In the genomic region with DNA sequence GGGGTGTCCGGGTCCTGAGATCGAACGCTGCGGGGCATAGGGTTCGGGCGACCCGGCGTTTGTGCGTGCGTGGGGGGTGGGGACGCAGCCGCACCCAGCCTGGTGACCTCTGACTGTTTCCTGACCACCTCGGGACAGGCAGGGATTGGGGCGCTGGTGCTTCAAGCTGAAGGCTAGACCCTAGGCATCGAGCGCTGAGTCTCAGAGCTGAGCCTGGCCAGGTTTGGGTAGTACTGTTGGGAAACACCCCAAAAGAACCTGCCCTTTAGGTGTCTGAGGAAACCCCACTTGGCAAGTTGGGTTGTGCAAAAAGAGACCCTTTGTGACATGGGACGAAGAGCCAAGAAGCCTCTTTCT, we compare ENCODE assay signal across 7 mouse cellular contexts. TPM values are rescaled to one million over a fixed set of nuclear protein-coding genes. Genes with fewer than 3 reads are reported as not detected.
DNase-seq lines count a peak whose midpoint lies in the region; ATAC-seq lines count a peak whose summit lies in the region.

A gene (minus strand): TSS at position 38 of the 357 bp plus-strand sequence.

- peaks cover 24% of the 10 kb centered on the region for H3K4me1 ChIP-seq in lung, embryonic 15.5 days
- peaks cover 22% of the 10 kb centered on the region for H3K4me1 ChIP-seq in forebrain, embryonic 12.5 days
- H3K4me1 ChIP-seq in neural tube, embryonic 14.5 days (ENCODE audit: control insufficient read depth, insufficient read depth, low read length) = peaks cover 14% of the 10 kb centered on the region; the same call in 1 of the 2 replicates

- H3K4me3 ChIP-seq in lung, embryonic 15.5 days = peak within 1 kb of the TSS; percentile 65
- H3K4me3 ChIP-seq in forebrain, embryonic 12.5 days (replicated peaks) = peak within 1 kb of the TSS; percentile 73
- H3K4me3 ChIP-seq in neural tube, embryonic 14.5 days (ENCODE audit: low read depth, low read length) = peak within 1 kb of the TSS; percentile 52

- peak within 1 kb of the TSS; percentile 70 for H3K27ac ChIP-seq in lung, embryonic 15.5 days
- H3K27ac ChIP-seq in forebrain, embryonic 12.5 days = peak within 1 kb of the TSS; percentile 69
- peak within 1 kb of the TSS; percentile 79 for H3K27ac ChIP-seq in neural tube, embryonic 14.5 days (ENCODE audit: low read depth, low read length)

- H3K4me2 ChIP-seq in lung, embryonic 15.5 days = peak within 1 kb of the TSS; percentile 99
- H3K4me2 ChIP-seq in forebrain, embryonic 12.5 days = peak within 1 kb of the TSS; percentile 85
- H3K4me2 ChIP-seq in neural tube, embryonic 14.5 days (ENCODE audit: low read depth, low read length) = peak within 1 kb of the TSS; percentile 70

- DNase-seq in lung, postnatal 4 days = no peak
- DNase-seq in left cerebral cortex, postnatal 10 days (ENCODE audit: extremely low spot score in 1 of 2, low spot score in 2 of 2) = no peak
- DNase-seq in urinary bladder, postnatal 14 days (ENCODE audit: low spot score) = no peak
- no peak for DNase-seq in right cerebral cortex, postnatal 14 days

- peak within 1 kb of the TSS; percentile 69 for H3K9ac ChIP-seq in lung, embryonic 15.5 days
- peak within 1 kb of the TSS; percentile 82 for H3K9ac ChIP-seq in forebrain, embryonic 12.5 days
- H3K9ac ChIP-seq in neural tube, embryonic 14.5 days (replicated peaks; ENCODE audit: low read depth, low read length) = peak within 1 kb of the TSS; percentile 85

- no peaks in the 10 kb centered on the region for H3K27me3 ChIP-seq in lung, embryonic 15.5 days
- peaks cover 19% of the 10 kb centered on the region; the same call in 1 of the 2 replicates for H3K27me3 ChIP-seq in forebrain, embryonic 12.5 days
- H3K27me3 ChIP-seq in neural tube, embryonic 14.5 days (ENCODE audit: control insufficient read depth, insufficient read depth, low read length) = no peaks in the 10 kb centered on the region

- no peaks in the 10 kb centered on the region for H3K9me3 ChIP-seq in lung, embryonic 15.5 days
- H3K9me3 ChIP-seq in forebrain, embryonic 12.5 days = no peaks in the 10 kb centered on the region
- no peaks in the 10 kb centered on the region for H3K9me3 ChIP-seq in neural tube, embryonic 14.5 days (ENCODE audit: control insufficient read depth, low read length)

- intact Hi-C loops in left cerebral cortex, postnatal 10 days (cut with DNase I) = loop anchor here (5.0 to 10.0 kb wide), 3 partner anchors 50 to 320 kb away; no protein-coding TSS in a partner anchor

- WGBS in lung, embryonic 15.5 days = 10% methylated on average over 17 of the region's 17 CpGs
- 9% methylated on average over 17 of the region's 17 CpGs for WGBS in forebrain, embryonic 12.5 days
- 8% methylated on average over 17 of the region's 17 CpGs for WGBS in neural tube, embryonic 14.5 days

- no peak; the same call in 1 of the 2 replicates for ATAC-seq in lung, embryonic 15.5 days (ENCODE audit: borderline replicate concordance, extremely low read depth, low FRiP score, low TSS enrichment)
- no peak for ATAC-seq in forebrain, embryonic 12.5 days (ENCODE audit: low FRiP score)
- ATAC-seq in neural tube, embryonic 14.5 days (ENCODE audit: low read depth) = peak; percentile 48

- no peaks in the 10 kb centered on the region for H3K36me3 ChIP-seq in lung, embryonic 15.5 days
- H3K36me3 ChIP-seq in forebrain, embryonic 12.5 days (replicated peaks) = no peaks in the 10 kb centered on the region
- H3K36me3 ChIP-seq in neural tube, embryonic 14.5 days (ENCODE audit: control insufficient read depth, insufficient read depth, low read length) = no peaks in the 10 kb centered on the region

RNA-seq across cellular contexts. Expression of the gene that starts here (rescaled TPM):
- 5.3 TPM in 2 replicates for polyA plus RNA-seq in lung, embryonic 15.5 days (2015; fragmentation: Nextera tagmentation; extraction: Ambion mirVana)
- 43.4 and 45.3 TPM in 2 replicates for polyA plus RNA-seq in forebrain, embryonic 12.5 days (2016; fragmentation: Nextera tagmentation; extraction: Ambion mirVana)
- total RNA-seq in left cerebral cortex, postnatal 10 days (2021) = 100 to 1,000 TPM; 170 to 173 TPM
- polyA plus RNA-seq in neural tube, embryonic 14.5 days (2014; fragmentation: Nextera tagmentation; extraction: Ambion mirVana) = 202 and 265 TPM in 2 replicates
